Comparison of ENCODE assay signal across 23 mouse cellular contexts in the genomic region with DNA sequence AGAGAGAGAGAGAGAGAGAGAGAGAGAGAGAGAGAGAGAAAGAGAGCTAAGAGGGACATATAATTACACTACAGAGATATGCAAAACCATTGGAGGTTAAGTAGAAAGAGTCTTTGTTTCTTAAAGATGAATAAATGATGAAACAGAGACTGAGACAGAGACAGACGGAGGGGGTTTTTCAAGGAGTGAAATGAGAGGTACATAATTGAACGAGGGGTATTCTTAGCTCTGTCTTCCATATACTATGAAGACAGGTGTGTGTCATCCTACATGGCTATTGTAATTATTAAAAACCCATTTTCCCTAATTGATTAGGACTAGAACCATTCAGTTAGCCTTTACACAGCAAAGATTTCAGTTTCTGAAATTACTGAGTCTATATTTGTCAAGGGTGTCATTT.
DNase-seq lines count a peak whose midpoint lies in the region; ATAC-seq and TF ChIP-seq lines count a peak whose summit lies in the region.
"Had no signal": no experiment of that assay in that cellular context is flagged by ENCODE, and none has a peak within 500 bp of the region (broad histone marks: within the 10 kb centered on the region; RNA-seq: fewer than 3 reads in every experiment).

No protein-coding gene starts in this region.

- H3K27me3 ChIP-seq in forebrain, embryonic 12.5 days, result no peaks in the 10 kb centered on the region
- H3K27me3 ChIP-seq in forebrain, embryonic 11.5 days (ENCODE audit: control insufficient read depth, insufficient read depth, low read length), result no peaks in the 10 kb centered on the region
- no peaks in the 10 kb centered on the region for H3K27me3 ChIP-seq in midbrain, embryonic 12.5 days
- no peaks in the 10 kb centered on the region for H3K27me3 ChIP-seq in midbrain, embryonic 10.5 days (ENCODE audit: low read depth, poor library complexity, severe bottlenecking)
- no peaks in the 10 kb centered on the region for H3K27me3 ChIP-seq in hindbrain, postnatal 0 days (ENCODE audit: insufficient read depth, low read length)
- H3K27me3 ChIP-seq: heart, embryonic 13.5 days; kidney, embryonic 15.5 days; limb, embryonic 15.5 days; megakaryocyte, embryonic 14.5 days had no signal

- no peak overlapping the region for H3K4me2 ChIP-seq in forebrain, embryonic 12.5 days
- H3K4me2 ChIP-seq in forebrain, embryonic 11.5 days (ENCODE audit: low read depth, low read length, severe bottlenecking), result no peak overlapping the region
- H3K4me2 ChIP-seq in midbrain, embryonic 12.5 days (replicated peaks), result no peak overlapping the region
- H3K4me2 ChIP-seq in hindbrain, postnatal 0 days (ENCODE audit: low read depth, low read length), result no peak overlapping the region
- H3K4me2 ChIP-seq: heart, embryonic 13.5 days; kidney, embryonic 15.5 days; limb, embryonic 15.5 days; lung, embryonic 14.5 days had no signal

- ATAC-seq in forebrain, embryonic 12.5 days (ENCODE audit: low FRiP score), result no peak
- no peak for ATAC-seq in forebrain, embryonic 11.5 days (replicated peaks; ENCODE audit: low FRiP score)
- ATAC-seq in midbrain, embryonic 12.5 days (ENCODE audit: low FRiP score, low read depth), result 0 out of 2 replicates have a peak, but pooled peaks have one; percentile 35
- ATAC-seq in hindbrain, postnatal 0 days, result no peak
- ATAC-seq: activated CD4-positive, CD25-positive, alpha-beta regulatory T cell, adult 4 months had no signal

- no peak overlapping the region for H3K9ac ChIP-seq in forebrain, embryonic 12.5 days
- H3K9ac ChIP-seq in forebrain, embryonic 11.5 days (ENCODE audit: low read length), result no peak overlapping the region
- H3K9ac ChIP-seq in midbrain, embryonic 12.5 days (replicated peaks), result no peak overlapping the region
- no peak overlapping the region for H3K9ac ChIP-seq in hindbrain, postnatal 0 days (replicated peaks; ENCODE audit: low read length)
- H3K9ac ChIP-seq: heart, embryonic 13.5 days; kidney, embryonic 15.5 days; limb, embryonic 15.5 days; liver, embryonic 14.5 days; lung, embryonic 14.5 days had no signal

- no peaks in the 10 kb centered on the region for H3K36me3 ChIP-seq in forebrain, embryonic 12.5 days (replicated peaks)
- H3K36me3 ChIP-seq in forebrain, embryonic 11.5 days (ENCODE audit: control insufficient read depth, insufficient read depth, low read length), result no peaks in the 10 kb centered on the region
- no peaks in the 10 kb centered on the region for H3K36me3 ChIP-seq in midbrain, embryonic 12.5 days
- H3K36me3 ChIP-seq in midbrain, embryonic 10.5 days, result no peaks in the 10 kb centered on the region
- no peaks in the 10 kb centered on the region for H3K36me3 ChIP-seq in hindbrain, postnatal 0 days (ENCODE audit: insufficient read depth, low read length)
- H3K36me3 ChIP-seq: heart, embryonic 13.5 days; kidney, embryonic 15.5 days; limb, embryonic 15.5 days had no signal

- no peak for DNase-seq in forebrain, embryonic 11.5 days (ENCODE audit: low spot score)
- DNase-seq in midbrain, embryonic 10.5 days (ENCODE audit: low spot score), result no peak
- DNase-seq in hindbrain, postnatal 0 days (ENCODE audit: low spot score), result no peak
- DNase-seq in retina, postnatal 1 day, result peak; percentile 3
- DNase-seq in cerebellum, adult 8-10 months, result no peak
- DNase-seq in embryo, embryonic 10.5 days (ENCODE audit: low spot score), result no peak
- DNase-seq: adrenal gland, postnatal 10 days; cerebellum, adult 9-11 months; gastrocnemius, postnatal 36 days; heart, adult 2 months; heart, postnatal 14 days; kidney, adult 11 months; kidney, postnatal 4 days; lung, embryonic 14.5 days; thymus, adult 18-20 months had no signal

- no peak for TF ChIP-seq CTCF in hindbrain, postnatal 0 days (IDR thresholded peaks at IDR 0.05; ENCODE audit: low read depth)

- H3K27ac ChIP-seq in forebrain, embryonic 12.5 days, result 0 out of 2 replicates have a peak overlapping the region, but pooled peaks have one; percentile 63
- H3K27ac ChIP-seq in forebrain, embryonic 11.5 days (ENCODE audit: low read depth, low read length), result no peak overlapping the region
- peak overlapping the region; percentile 47 for H3K27ac ChIP-seq in midbrain, embryonic 12.5 days (replicated peaks)
- no peak overlapping the region for H3K27ac ChIP-seq in midbrain, embryonic 10.5 days (replicated peaks)
- H3K27ac ChIP-seq in hindbrain, postnatal 0 days, result peak overlapping the region; percentile 2; the same call in 1 of the 2 replicates
- H3K27ac ChIP-seq: heart, adult 2 months; heart, embryonic 13.5 days; kidney, embryonic 15.5 days; limb, embryonic 15.5 days; liver, embryonic 14.5 days had no signal

- WGBS in forebrain, embryonic 12.5 days, result 56% methylated on average over 2 of the region's 2 CpGs
- WGBS in forebrain, embryonic 11.5 days, result 69% methylated on average over 2 of the region's 2 CpGs
- 56% methylated on average over 2 of the region's 2 CpGs for WGBS in midbrain, embryonic 12.5 days
- WGBS in midbrain, embryonic 10.5 days, result 80% methylated on average over 2 of the region's 2 CpGs
- WGBS in hindbrain, postnatal 0 days, result 57% methylated on average over 2 of the region's 2 CpGs

- H3K9me3 ChIP-seq in forebrain, embryonic 12.5 days, result no peaks in the 10 kb centered on the region
- no peaks in the 10 kb centered on the region for H3K9me3 ChIP-seq in forebrain, embryonic 11.5 days (ENCODE audit: control insufficient read depth, low read length)
- H3K9me3 ChIP-seq in midbrain, embryonic 12.5 days, result no peaks in the 10 kb centered on the region
- H3K9me3 ChIP-seq in midbrain, embryonic 10.5 days (replicated peaks), result no peaks in the 10 kb centered on the region
- H3K9me3 ChIP-seq in hindbrain, postnatal 0 days (ENCODE audit: low read length), result no peaks in the 10 kb centered on the region
- H3K9me3 ChIP-seq: heart, embryonic 13.5 days; kidney, embryonic 15.5 days; limb, embryonic 15.5 days; megakaryocyte, embryonic 14.5 days had no signal

- H3K4me1 ChIP-seq in forebrain, embryonic 12.5 days, result peaks cover 2% of the 10 kb centered on the region; the same call in 1 of the 2 replicates
- H3K4me1 ChIP-seq in forebrain, embryonic 11.5 days (replicated peaks; ENCODE audit: control insufficient read depth, insufficient read depth, low read length), result 0 out of 2 replicates have a peak, but pooled peaks cover 2% of the 10 kb centered on the region
- H3K4me1 ChIP-seq in midbrain, embryonic 12.5 days, result no peaks in the 10 kb centered on the region
- peaks cover 3% of the 10 kb centered on the region; the same call in 1 of the 2 replicates for H3K4me1 ChIP-seq in midbrain, embryonic 10.5 days
- no peaks in the 10 kb centered on the region for H3K4me1 ChIP-seq in hindbrain, postnatal 0 days (ENCODE audit: insufficient read depth, low read length)
- H3K4me1 ChIP-seq: heart, embryonic 13.5 days; kidney, embryonic 15.5 days; limb, embryonic 15.5 days; megakaryocyte, embryonic 14.5 days had no signal

- H3K4me3 ChIP-seq in forebrain, embryonic 12.5 days (replicated peaks), result no peak overlapping the region
- no peak overlapping the region for H3K4me3 ChIP-seq in forebrain, embryonic 11.5 days (ENCODE audit: low read depth, low read length)
- no peak overlapping the region for H3K4me3 ChIP-seq in midbrain, embryonic 12.5 days
- no peak overlapping the region for H3K4me3 ChIP-seq in midbrain, embryonic 10.5 days
- no peak overlapping the region for H3K4me3 ChIP-seq in hindbrain, postnatal 0 days (ENCODE audit: low read length)
- H3K4me3 ChIP-seq: heart, adult 2 months; heart, embryonic 13.5 days; kidney, embryonic 15.5 days; limb, embryonic 15.5 days; megakaryocyte, embryonic 14.5 days had no signal

Comparison
In these comparisons a context has a peak if more than half of its experiments do, and no peak if none do; other contexts are left out.
1. H3K27ac ChIP-seq: peak in forebrain, embryonic 12.5 days (single experiment), midbrain, embryonic 12.5 days (single experiment) and hindbrain, postnatal 0 days (single experiment); none in forebrain, embryonic 11.5 days (single experiment) and midbrain, embryonic 10.5 days (single experiment).